Mouse (Mus musculus): ENCODE data around the gene Rnf168. TPM values are rescaled to one million over a fixed set of nuclear protein-coding genes. Genes with fewer than 3 reads are reported as not detected.

Gene Rnf168
- polyA plus RNA-seq, 1 experiment, result 18.0 TPM

- H3K27me3 ChIP-seq (ENCODE audit: control insufficient read depth, insufficient read depth, low read length), result no peaks in the 10 kb centered on the region
- H3K4me1 ChIP-seq (ENCODE audit: control insufficient read depth, insufficient read depth, low read length), result peaks cover 6% of the 10 kb centered on the region
- DNase-seq, result peak; percentile 33 to 35
- 40% methylated on average over 3 of the region's 3 CpGs for WGBS
- TF ChIP-seq CTCF (IDR thresholded peaks at IDR 0.05; ENCODE audit: borderline replicate concordance, insufficient read depth, low read depth, low read length), result no peak
- TF ChIP-seq POLR2A (IDR thresholded peaks at IDR 0.05; ENCODE audit: borderline replicate concordance, insufficient read depth, low read length), result no peak
- H3K4me3 ChIP-seq (replicated peaks; ENCODE audit: insufficient read depth, low read depth, low read length), result no peak overlapping the region
- H3K27ac ChIP-seq (ENCODE audit: insufficient read depth, low read length), result no peak overlapping the region
Observed at GRCm38 (mm10) chr16:32350776-32351175, 73.5 kb downstream of the Rnf168 start.

Other genes starting within 250 kb of the Rnf168 start
- gene Pak2, start 198.1 kb upstream of the Rnf168 start, polyA plus RNA-seq (2012; rRNA removed), result 22.0 and 22.5 TPM in 2 replicates
- 27.6 and 30.3 TPM in 2 replicates for gene Pigx, start 177.7 kb upstream of the Rnf168 start, polyA plus RNA-seq (2012; rRNA removed)
- 45.4 and 46.9 TPM in 2 replicates for gene Cep19, start 177.7 kb upstream of the Rnf168 start, polyA plus RNA-seq (2012; rRNA removed)
- 4.1 and 4.8 TPM in 2 replicates for gene Nrros, start 111.9 kb upstream of the Rnf168 start, polyA plus RNA-seq (2012; rRNA removed)
- gene Bex6, start 97.6 kb upstream of the Rnf168 start, polyA plus RNA-seq (2012; rRNA removed), result not detected in 2 replicates
- gene Fbxo45, start 30.3 kb upstream of the Rnf168 start, polyA plus RNA-seq (2012; rRNA removed), result 29.6 and 30.8 TPM in 2 replicates
- gene Wdr53, start 30.2 kb upstream of the Rnf168 start, polyA plus RNA-seq (2012; rRNA removed), result 10.8 and 11.1 TPM in 2 replicates
- gene Smco1, start 6.0 kb upstream of the Rnf168 start, polyA plus RNA-seq (2012; rRNA removed), result 0.11 and 0.23 TPM in 2 replicates
- gene Ubxn7, start 54.8 kb downstream of the Rnf168 start, polyA plus RNA-seq (2012; rRNA removed), result 18.1 and 18.8 TPM in 2 replicates
- gene Tm4sf19, start 123.0 kb downstream of the Rnf168 start, polyA plus RNA-seq (2012; rRNA removed), result not detected in 2 replicates
- 24.7 and 25.2 TPM in 2 replicates for gene Tctex1d2, start 142.2 kb downstream of the Rnf168 start, polyA plus RNA-seq (2012; rRNA removed)
- gene Pcyt1a, start 153.5 kb downstream of the Rnf168 start, polyA plus RNA-seq (2012; rRNA removed), result 33.4 and 35.4 TPM in 2 replicates
- gene Slc51a, start 210.4 kb downstream of the Rnf168 start, polyA plus RNA-seq (2012; rRNA removed), result 0.03 and 0.05 TPM in 2 replicates
- gene Zdhhc19, start 218.8 kb downstream of the Rnf168 start, polyA plus RNA-seq (2012; rRNA removed), result not detected in 2 replicates

Data from cerebellum, adult 2 months (tissue).